Mouse (Mus musculus): ENCODE measurements around the gene Hmcn2. TPM values are rescaled to one million over a fixed set of nuclear protein-coding genes. Genes with fewer than 3 reads are reported as not detected.

The Hmcn2 gene
- polyA plus RNA-seq, 1 experiment: 0.96 TPM

- TF ChIP-seq CTCF (IDR thresholded peaks at IDR 0.05; ENCODE audit: borderline replicate concordance, extremely low read depth, insufficient read depth, insufficient read length) (peak; percentile 92), POLR2A (IDR thresholded peaks at IDR 0.05; ENCODE audit: borderline replicate concordance, extremely low read depth, insufficient read depth, insufficient read length, poor library complexity, severe bottlenecking) (no peak)
- peak; percentile 87 for DNase-seq (ENCODE audit: low read depth)
Measured at GRCm38 (mm10) chr2:31484187-31484586, 170.0 kb downstream of the Hmcn2 start.

GRCm38 (mm10) chr2:31489166-31489565, 175.0 kb downstream of the Hmcn2 start:
- peak; percentile 78 for DNase-seq (ENCODE audit: low read depth)
- TF ChIP-seq POLR2A (IDR thresholded peaks at IDR 0.05; ENCODE audit: borderline replicate concordance, extremely low read depth, insufficient read depth, insufficient read length, poor library complexity, severe bottlenecking) (no peak), CTCF (IDR thresholded peaks at IDR 0.05; ENCODE audit: borderline replicate concordance, extremely low read depth, insufficient read depth, insufficient read length) (no peak)

GRCm38 (mm10) chr2:31490556-31490955, 176.3 kb downstream of the Hmcn2 start:
- DNase-seq (ENCODE audit: low read depth): no peak

GRCm38 (mm10) chr2:31492308-31492707, 178.1 kb downstream of the Hmcn2 start:
- TF ChIP-seq POLR2A (IDR thresholded peaks at IDR 0.05; ENCODE audit: borderline replicate concordance, extremely low read depth, insufficient read depth, insufficient read length, poor library complexity, severe bottlenecking) (no peak), CTCF (IDR thresholded peaks at IDR 0.05; ENCODE audit: borderline replicate concordance, extremely low read depth, insufficient read depth, insufficient read length) (peak; percentile 18; the same call in 1 of the 2 replicates)
- DNase-seq (ENCODE audit: low read depth): no peak

More at GRCm38 (mm10) chr2:31490556-31490955, 176.3 kb downstream of the Hmcn2 start:
- TF ChIP-seq POLR2A (IDR thresholded peaks at IDR 0.05; ENCODE audit: borderline replicate concordance, extremely low read depth, insufficient read depth, insufficient read length, poor library complexity, severe bottlenecking) (no peak), CTCF (IDR thresholded peaks at IDR 0.05; ENCODE audit: borderline replicate concordance, extremely low read depth, insufficient read depth, insufficient read length) (no peak)

- TF ChIP-seq POLR2A (IDR thresholded peaks at IDR 0.05; ENCODE audit: borderline replicate concordance, extremely low read depth, insufficient read depth, insufficient read length, poor library complexity, severe bottlenecking): no peak
- no peak for TF ChIP-seq CTCF (IDR thresholded peaks at IDR 0.05; ENCODE audit: borderline replicate concordance, extremely low read depth, insufficient read depth, insufficient read length)
- DNase-seq (ENCODE audit: low read depth): peak; percentile 67
Measured at GRCm38 (mm10) chr2:31493243-31493642, 179.0 kb downstream of the Hmcn2 start.

GRCm38 (mm10) chr2:31494315-31494714, 180.1 kb downstream of the Hmcn2 start:
- DNase-seq (ENCODE audit: low read depth): no peak
- TF ChIP-seq POLR2A (IDR thresholded peaks at IDR 0.05; ENCODE audit: borderline replicate concordance, extremely low read depth, insufficient read depth, insufficient read length, poor library complexity, severe bottlenecking) (no peak), CTCF (IDR thresholded peaks at IDR 0.05; ENCODE audit: borderline replicate concordance, extremely low read depth, insufficient read depth, insufficient read length) (no peak)

- peak; percentile 80 for DNase-seq (ENCODE audit: low read depth)
- TF ChIP-seq CTCF (IDR thresholded peaks at IDR 0.05; ENCODE audit: borderline replicate concordance, extremely low read depth, insufficient read depth, insufficient read length) (no peak), POLR2A (IDR thresholded peaks at IDR 0.05; ENCODE audit: borderline replicate concordance, extremely low read depth, insufficient read depth, insufficient read length, poor library complexity, severe bottlenecking) (no peak)
Measured at GRCm38 (mm10) chr2:31495046-31495476, 180.8 kb downstream of the Hmcn2 start.

GRCm38 (mm10) chr2:31496141-31496540, 181.9 kb downstream of the Hmcn2 start:
- no peak for DNase-seq (ENCODE audit: low read depth)
- TF ChIP-seq CTCF (IDR thresholded peaks at IDR 0.05; ENCODE audit: borderline replicate concordance, extremely low read depth, insufficient read depth, insufficient read length) (no peak), POLR2A (IDR thresholded peaks at IDR 0.05; ENCODE audit: borderline replicate concordance, extremely low read depth, insufficient read depth, insufficient read length, poor library complexity, severe bottlenecking) (no peak)

- DNase-seq (ENCODE audit: low read depth): peak; percentile 65
- no peak for TF ChIP-seq POLR2A (IDR thresholded peaks at IDR 0.05; ENCODE audit: borderline replicate concordance, extremely low read depth, insufficient read depth, insufficient read length, poor library complexity, severe bottlenecking)
- TF ChIP-seq CTCF (IDR thresholded peaks at IDR 0.05; ENCODE audit: borderline replicate concordance, extremely low read depth, insufficient read depth, insufficient read length): no peak
Measured at GRCm38 (mm10) chr2:31497113-31497512, 182.9 kb downstream of the Hmcn2 start.

- no peak for TF ChIP-seq POLR2A (IDR thresholded peaks at IDR 0.05; ENCODE audit: borderline replicate concordance, extremely low read depth, insufficient read depth, insufficient read length, poor library complexity, severe bottlenecking)
- no peak for DNase-seq (ENCODE audit: low read depth)
Measured at GRCm38 (mm10) chr2:31497635-31498034, 183.4 kb downstream of the Hmcn2 start.

GRCm38 (mm10) chr2:31499327-31500291, 185.4 kb downstream of the Hmcn2 start:
- peak; percentile 95 for DNase-seq (ENCODE audit: low read depth)
- no peak for TF ChIP-seq CTCF (IDR thresholded peaks at IDR 0.05; ENCODE audit: borderline replicate concordance, extremely low read depth, insufficient read depth, insufficient read length)

Data from brain, embryonic 14.5 days (tissue).